Mouse (Mus musculus) MEL (cell line): ENCODE data around the gene Jak3. TPM values are rescaled to one million over a fixed set of nuclear protein-coding genes. Genes with fewer than 3 reads are reported as not detected.

Experiments used
- DNase-seq: peaks from one replicate; pipeline ENCODE4 v3.0.0; 2011; ENCODE audit warnings: low read depth, low spot score
- H3K27ac ChIP-seq: 2 replicates; pipeline ENCODE4 v1.5.1; 2012; ENCODE audit warnings: low read depth, mild to moderate bottlenecking, control low read depth, low read length, moderate library complexity; ENCODE audit not compliant: control insufficient read depth
- H3K27me3 ChIP-seq, 2 experiments: fragments of 150-350 bp in 1 of 2; sonication (generic) in 1 of 2; 2 replicates each; pipeline ENCODE4 v1.6.1; 2012; ENCODE audit warnings: low read length in 2 of 2, mild to moderate bottlenecking in 2 of 2, improper control_type of control experiment in 1 of 2, moderate library complexity in 1 of 2; ENCODE audit not compliant: insufficient read depth in 2 of 2, control insufficient read depth in 1 of 2
- H3K36me3 ChIP-seq, 2 experiments: 2 replicates each; pipeline ENCODE4 v1.6.1; 2012 to 2014; ENCODE audit warnings: low read length in 2 of 2, improper control_type of control experiment in 1 of 2, inconsistent platforms in 1 of 2, mild to moderate bottlenecking in 1 of 2; ENCODE audit not compliant: insufficient read depth in 2 of 2, control insufficient read depth in 1 of 2
- H3K4me1 ChIP-seq, 2 experiments: fragments of 150-350 bp in 1 of 2; sonication (generic) in 1 of 2; 2 replicates each; pipeline ENCODE4 v1.6.1; 2012; ENCODE audit warnings: low read length in 2 of 2, improper control_type of control experiment in 1 of 2, mild to moderate bottlenecking in 1 of 2; ENCODE audit not compliant: insufficient read depth in 2 of 2, control insufficient read depth in 1 of 2
- H3K4me3 ChIP-seq, 2 experiments: fragments of 150-350 bp in 1 of 2; sonication (generic) in 1 of 2; 2 replicates each; pipeline ENCODE4 v1.5.1; 2012; ENCODE audit warnings: low read depth in 2 of 2, low read length in 2 of 2, mild to moderate bottlenecking in 2 of 2, moderate library complexity in 2 of 2, control low read depth in 1 of 2, improper control_type of control experiment in 1 of 2; ENCODE audit not compliant: control insufficient read depth in 1 of 2, insufficient read depth in 1 of 2
- H3K79me2 ChIP-seq: 2 replicates; pipeline ENCODE4 v1.6.1; 2012; ENCODE audit warnings: mild to moderate bottlenecking, low read length, moderate library complexity; ENCODE audit not compliant: control insufficient read depth, poor library complexity, insufficient read depth
- H3K9ac ChIP-seq: 2 replicates; pipeline ENCODE4 v1.6.1; 2012; ENCODE audit warnings: low read depth, mild to moderate bottlenecking, control low read depth, low read length, moderate library complexity; ENCODE audit not compliant: control insufficient read depth, poor library complexity, severe bottlenecking
- H3K9me3 ChIP-seq: fragments of 150-350 bp; sonication (generic); replicated peaks from 2 replicates; pipeline ENCODE4 v1.6.1; 2012; ENCODE audit warnings: mild to moderate bottlenecking, low read length, improper control_type of control experiment, moderate library complexity; ENCODE audit not compliant: insufficient read depth
- BHLHE40 ChIP-seq: IDR thresholded peaks from 2 replicates; pipeline ENCODE4 v1.6.1; 2012; ENCODE audit warnings: low read depth, mild to moderate bottlenecking, inconsistent platforms, low read length, improper control_type of control experiment, borderline replicate concordance
- CHD1 ChIP-seq: IDR thresholded peaks from 2 replicates; pipeline ENCODE4 v1.6.1; 2012; ENCODE audit warnings: low read depth, mild to moderate bottlenecking, inconsistent platforms, low read length, improper control_type of control experiment
- CHD2 ChIP-seq: IDR thresholded peaks from 2 replicates; pipeline ENCODE4 v1.6.1; 2011; ENCODE audit warnings: low read length, improper control_type of control experiment
- CTCF ChIP-seq, 3 experiments: IDR thresholded peaks in 2 of 3; conservative IDR thresholded peaks in 1 of 3; 2 replicates each; pipeline ENCODE4 v1.5.1; 2011 to 2012; ENCODE audit warnings: low read length in 3 of 3, low read depth in 2 of 3, mild to moderate bottlenecking in 2 of 3, improper control_type of control experiment in 1 of 3, inconsistent platforms in 1 of 3, mixed read lengths in 1 of 3, moderate library complexity in 1 of 3; ENCODE audit not compliant: control insufficient read depth in 1 of 3, insufficient read depth in 1 of 3, poor library complexity in 1 of 3, severe bottlenecking in 1 of 3
- E2F4 ChIP-seq: IDR thresholded peaks from 2 replicates; pipeline ENCODE4 v1.6.1; 2011; ENCODE audit warnings: low read depth, low read length, improper control_type of control experiment, borderline replicate concordance
- ELF1 ChIP-seq: IDR thresholded peaks from 2 replicates; pipeline ENCODE4 v1.6.1; 2014; ENCODE audit warnings: low read depth, mild to moderate bottlenecking, inconsistent platforms, low read length, improper control_type of control experiment, moderate library complexity
- ETS1 ChIP-seq: IDR thresholded peaks from 2 replicates; pipeline ENCODE4 v1.6.1; 2012; ENCODE audit warnings: low read depth, mild to moderate bottlenecking, inconsistent platforms, low read length, improper control_type of control experiment, moderate library complexity
- GABPA ChIP-seq: IDR thresholded peaks from 2 replicates; pipeline ENCODE4 v1.6.1; 2012; ENCODE audit warnings: low read depth, mild to moderate bottlenecking, inconsistent platforms, low read length, improper control_type of control experiment, moderate library complexity
- HCFC1 ChIP-seq: IDR thresholded peaks from 2 replicates; pipeline ENCODE4 v1.6.1; 2012; ENCODE audit warnings: low read depth, mild to moderate bottlenecking, inconsistent platforms, low read length, improper control_type of control experiment, moderate library complexity
- JUND ChIP-seq: IDR thresholded peaks from 2 replicates; pipeline ENCODE4 v1.6.1; 2011; ENCODE audit warnings: low read depth, mild to moderate bottlenecking, improper control_type of control experiment, low read length
- KAT2A ChIP-seq: conservative IDR thresholded peaks from 2 replicates; pipeline ENCODE4 v1.6.1; 2012; ENCODE audit warnings: low read depth, low read length, improper control_type of control experiment, inconsistent platforms
- MAFK ChIP-seq: IDR thresholded peaks from 2 replicates; pipeline ENCODE4 v1.6.1; 2011; ENCODE audit warnings: low read depth, mild to moderate bottlenecking, low read length, improper control_type of control experiment, borderline replicate concordance
- MAX ChIP-seq: IDR thresholded peaks from 2 replicates; pipeline ENCODE4 v1.6.1; 2011; ENCODE audit warnings: low read length, improper control_type of control experiment
- MAZ ChIP-seq: IDR thresholded peaks from 2 replicates; pipeline ENCODE4 v1.6.1; 2012; ENCODE audit warnings: low read depth, mild to moderate bottlenecking, inconsistent platforms, low read length, improper control_type of control experiment
- MEF2A ChIP-seq: IDR thresholded peaks from 2 replicates; pipeline ENCODE4 v1.6.1; 2014; ENCODE audit warnings: low read depth, mild to moderate bottlenecking, inconsistent platforms, low read length, improper control_type of control experiment; ENCODE audit not compliant: poor library complexity, insufficient replicate concordance, severe bottlenecking; ENCODE audit errors: extremely low read depth
- MXI1 ChIP-seq: IDR thresholded peaks from 2 replicates; pipeline ENCODE4 v1.6.1; 2011; ENCODE audit warnings: mild to moderate bottlenecking, low read depth, low read length, improper control_type of control experiment
- MYC ChIP-seq: IDR thresholded peaks from 2 replicates; pipeline ENCODE4 v1.6.1; 2011; ENCODE audit warnings: low read depth, mild to moderate bottlenecking, low read length, improper control_type of control experiment, moderate library complexity
- NELFE ChIP-seq: IDR thresholded peaks from 2 replicates; pipeline ENCODE4 v1.6.1; 2011; ENCODE audit warnings: low read depth, low read length, improper control_type of control experiment
- NRF1 ChIP-seq: IDR thresholded peaks from 2 replicates; pipeline ENCODE4 v1.6.1; 2014; ENCODE audit warnings: low read depth, mild to moderate bottlenecking, inconsistent platforms, low read length, improper control_type of control experiment, moderate library complexity; ENCODE audit not compliant: poor library complexity, insufficient read depth, severe bottlenecking
- POLR2A ChIP-seq, 2 experiments: IDR thresholded peaks; 2 replicates each; pipeline ENCODE4 v1.6.1; 2011 to 2012; ENCODE audit warnings: low read length in 2 of 2, mild to moderate bottlenecking in 2 of 2, control low read depth in 1 of 2, improper control_type of control experiment in 1 of 2, low read depth in 1 of 2, moderate library complexity in 1 of 2; ENCODE audit not compliant: control insufficient read depth in 1 of 2, insufficient read depth in 1 of 2, poor library complexity in 1 of 2
- POLR2AphosphoS2 ChIP-seq: IDR thresholded peaks from 2 replicates; pipeline ENCODE4 v1.6.1; 2011; ENCODE audit warnings: low read length, improper control_type of control experiment
- POLR2AphosphoS5 ChIP-seq: IDR thresholded peaks from 2 replicates; pipeline ENCODE4 v1.6.1; 2012; ENCODE audit warnings: low read depth, borderline replicate concordance, mild to moderate bottlenecking, inconsistent platforms, low read length, moderate library complexity, mixed read lengths
- RAD21 ChIP-seq: IDR thresholded peaks from 2 replicates; pipeline ENCODE4 v1.6.1; 2011; ENCODE audit warnings: mild to moderate bottlenecking, low read depth, low read length, improper control_type of control experiment
- RCOR1 ChIP-seq: IDR thresholded peaks from 2 replicates; pipeline ENCODE4 v1.6.1; 2012; ENCODE audit warnings: low read depth, mild to moderate bottlenecking, inconsistent platforms, low read length, improper control_type of control experiment
- SIN3A ChIP-seq: IDR thresholded peaks from 2 replicates; pipeline ENCODE4 v1.6.1; 2012; ENCODE audit warnings: low read length, improper control_type of control experiment, inconsistent platforms
- SMC3 ChIP-seq: IDR thresholded peaks from 2 replicates; pipeline ENCODE4 v1.6.1; 2011; ENCODE audit warnings: low read depth, low read length, improper control_type of control experiment
- TAL1 ChIP-seq: IDR thresholded peaks from 2 replicates; pipeline ENCODE4 v1.6.1; 2012; ENCODE audit warnings: mild to moderate bottlenecking, inconsistent platforms, low read length, moderate library complexity, mixed read lengths
- TBP ChIP-seq: IDR thresholded peaks from 2 replicates; pipeline ENCODE4 v1.8.0; 2011; ENCODE audit warnings: low read depth, low read length, improper control_type of control experiment
- TCF12 ChIP-seq: IDR thresholded peaks from 2 replicates; pipeline ENCODE4 v1.6.1; 2014; ENCODE audit warnings: low read depth, mild to moderate bottlenecking, inconsistent platforms, low read length, improper control_type of control experiment, moderate library complexity
- UBTF ChIP-seq: IDR thresholded peaks from 2 replicates; pipeline ENCODE4 v1.6.1; 2012; ENCODE audit warnings: low read depth, mild to moderate bottlenecking, inconsistent platforms, low read length, improper control_type of control experiment, moderate library complexity, borderline replicate concordance; ENCODE audit not compliant: insufficient read depth
- USF1 ChIP-seq: IDR thresholded peaks from 2 replicates; pipeline ENCODE4 v1.6.1; 2014; ENCODE audit warnings: low read depth, mild to moderate bottlenecking, inconsistent platforms, low read length, improper control_type of control experiment, moderate library complexity
- USF2 ChIP-seq, 2 experiments: IDR thresholded peaks; 2 replicates each; pipeline ENCODE4 v1.6.1; 2011 to 2012; ENCODE audit warnings: improper control_type of control experiment in 2 of 2, low read length in 2 of 2, borderline replicate concordance in 1 of 2, inconsistent platforms in 1 of 2, low read depth in 1 of 2, mild to moderate bottlenecking in 1 of 2; ENCODE audit not compliant: insufficient read depth in 1 of 2
- ZC3H11A ChIP-seq: IDR thresholded peaks from 2 replicates; pipeline ENCODE4 v1.6.1; 2012; ENCODE audit warnings: low read depth, mild to moderate bottlenecking, inconsistent platforms, low read length, improper control_type of control experiment
- ZKSCAN1 ChIP-seq: IDR thresholded peaks from 2 replicates; pipeline ENCODE4 v1.6.1; 2012; ENCODE audit warnings: low read depth, mild to moderate bottlenecking, inconsistent platforms, low read length, improper control_type of control experiment, moderate library complexity
- ZMIZ1 ChIP-seq: IDR thresholded peaks from 2 replicates; pipeline ENCODE4 v1.6.1; 2012; ENCODE audit warnings: low read depth, mild to moderate bottlenecking, inconsistent platforms, low read length, improper control_type of control experiment, moderate library complexity
- ZNF384 ChIP-seq: IDR thresholded peaks from 2 replicates; pipeline ENCODE4 v1.6.1; 2012; ENCODE audit warnings: low read depth, mild to moderate bottlenecking, inconsistent platforms, low read length, improper control_type of control experiment
- polyA plus RNA-seq, 2 experiments: library from polyadenylated mRNA; stranded (reverse) in 1 of 2; unstranded in 1 of 2; fragments of >175 nt in 1 of 2; fragments of >200 nt in 1 of 2; gene quantifications; 2 replicates each; pipeline versions ENCODE4 v1.2.1 to v1.2.4; 2012; ENCODE audit warnings: low replicate concordance in 2 of 2, low read depth in 1 of 2; ENCODE audit not compliant: insufficient read length in 2 of 2, insufficient read depth in 1 of 2, missing spikeins in 1 of 2
- total RNA-seq: library from RNA; depleted of rRNA; stranded (reverse); fragments of 300-350 nt; gene quantifications from 2 replicates; pipeline ENCODE4 v1.2.3, GENCODE M21; 2012

The Jak3 gene
- total and polyA plus RNA-seq, 3 experiments: 5.1 to 12.4 TPM; not detected in 1

DNA sequence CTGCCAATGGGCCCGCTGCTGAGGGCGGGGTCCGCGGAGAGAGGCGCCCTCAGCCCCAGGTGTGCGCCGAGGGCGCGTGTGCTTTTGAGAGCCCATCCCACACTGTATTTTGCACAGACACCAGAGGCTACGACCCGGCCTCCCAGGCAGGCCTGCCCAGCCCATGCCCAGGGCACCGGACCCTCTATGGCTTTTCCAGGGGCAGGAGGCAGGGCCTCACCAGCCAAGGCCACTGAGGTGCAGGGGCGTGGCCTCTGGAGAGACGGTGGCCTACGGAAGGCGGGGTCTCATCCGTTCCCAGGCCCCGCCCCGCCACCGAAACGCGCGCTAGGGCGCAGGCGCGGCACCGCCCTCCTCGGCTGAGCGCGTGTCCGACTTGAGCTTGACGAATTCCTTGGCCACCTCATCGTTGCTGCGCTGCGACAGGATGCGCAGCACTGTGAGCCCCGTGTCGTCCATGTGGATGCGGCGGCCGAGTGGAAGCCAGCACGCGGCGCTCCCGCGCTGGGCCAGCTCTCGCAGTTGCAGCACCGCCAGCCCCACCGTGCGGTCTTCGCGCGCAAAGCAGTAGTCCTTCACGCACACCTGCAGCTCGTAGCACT is 46.9 kb upstream of the Jak3 start:
- peak overlapping the region; percentile 64 to 88 for H3K4me3 ChIP-seq
- peaks cover 0 to 12% of the 10 kb centered on the region in 2 experiments; a peak in 2 of 4 replicates for H3K36me3 ChIP-seq
- peaks cover 2 to 35% of the 10 kb centered on the region in 2 experiments; a peak in 3 of 4 replicates for H3K4me1 ChIP-seq
- no peaks in the 10 kb centered on the region for H3K27me3 ChIP-seq
- no peaks in the 10 kb centered on the region; the same call in 1 of the 2 replicates for H3K79me2 ChIP-seq
- no peaks in the 10 kb centered on the region for H3K9me3 ChIP-seq
- DNase-seq: peak; percentile 94
- peak overlapping the region; percentile 68 for H3K9ac ChIP-seq
- no peak overlapping the region; the same call in 1 of the 2 replicates for H3K27ac ChIP-seq
- no peak for TF ChIP-seq ETS1
- TF ChIP-seq ZC3H11A: no peak
- no peak for TF ChIP-seq ZNF384
- peak; percentile 85 for TF ChIP-seq NRF1
- TF ChIP-seq USF1: 0 out of 2 replicates have a peak, but pooled peaks have one; percentile 22
- peak; percentile 89 for TF ChIP-seq MAX
- TF ChIP-seq POLR2AphosphoS5: peak; percentile 64; the same call in 1 of the 2 replicates
- TF ChIP-seq TCF12: no peak
- peak in 2 of 3 experiments; percentile 7 to 20; a peak in 2 of 6 replicates for TF ChIP-seq CTCF (IDR thresholded peaks at IDR 0.05 in 2 of 3, conservative IDR thresholded peaks at IDR 0.05 in 1 of 3; ENCODE audit: control insufficient read depth in 1 of 3, insufficient read depth in 1 of 3, low read depth in 2 of 3, low read length in 3 of 3, poor library complexity in 1 of 3, severe bottlenecking in 1 of 3)
- peak; percentile 79 to 91 for TF ChIP-seq POLR2A (IDR thresholded peaks at IDR 0.05; ENCODE audit: control insufficient read depth in 1 of 2, insufficient read depth in 1 of 2, low read depth in 1 of 2, low read length in 2 of 2, poor library complexity in 1 of 2)
- TF ChIP-seq UBTF: no peak
- TF ChIP-seq HCFC1: 0 out of 2 replicates have a peak, but pooled peaks have one; percentile 41
- TF ChIP-seq POLR2AphosphoS2: peak; percentile 50; the same call in 1 of the 2 replicates
- no peak; the same call in none of the 2 replicates for TF ChIP-seq SMC3
- TF ChIP-seq RAD21: no peak
- TF ChIP-seq JUND: no peak
- TF ChIP-seq MYC: peak; percentile 72; the same call in 1 of the 2 replicates
- TF ChIP-seq MXI1: peak; percentile 76
- TF ChIP-seq RCOR1: no peak
- no peak for TF ChIP-seq GABPA
- TF ChIP-seq TBP: no peak
- TF ChIP-seq CHD1: no peak
- no peak for TF ChIP-seq USF2 (IDR thresholded peaks at IDR 0.05; ENCODE audit: borderline replicate concordance in 1 of 2, insufficient read depth in 1 of 2, low read depth in 1 of 2, low read length in 2 of 2)
- no peak for TF ChIP-seq BHLHE40
- TF ChIP-seq TAL1: no peak
- no peak for TF ChIP-seq MAFK
- no peak; the same call in 1 of the 2 replicates for TF ChIP-seq ELF1
- no peak for TF ChIP-seq ZKSCAN1
- no peak for TF ChIP-seq CHD2
- no peak for TF ChIP-seq E2F4
- TF ChIP-seq ZMIZ1: peak; percentile 23; the same call in 1 of the 2 replicates
- TF ChIP-seq SIN3A: 0 out of 2 replicates have a peak, but pooled peaks have one; percentile 0
- TF ChIP-seq NELFE: peak; percentile 86
- TF ChIP-seq MAZ: 0 out of 2 replicates have a peak, but pooled peaks have one; percentile 67
- TF ChIP-seq KAT2A: no peak
- no peak for TF ChIP-seq MEF2A
